Mouse (Mus musculus): ENCODE data around the gene Prss33.

- no peak for TF ChIP-seq POLR2A (IDR thresholded peaks at IDR 0.05; ENCODE audit: borderline replicate concordance, extremely low read depth, insufficient read depth, insufficient read length, poor library complexity, severe bottlenecking)
- no peak for TF ChIP-seq CTCF (IDR thresholded peaks at IDR 0.05; ENCODE audit: borderline replicate concordance, extremely low read depth, insufficient read depth, insufficient read length)
Measured at GRCm38 (mm10) chr17:23877166-23877565, 41.3 kb upstream of the Prss33 start.
